ENCODE assay signal across 21 mouse cellular contexts in the genomic region with DNA sequence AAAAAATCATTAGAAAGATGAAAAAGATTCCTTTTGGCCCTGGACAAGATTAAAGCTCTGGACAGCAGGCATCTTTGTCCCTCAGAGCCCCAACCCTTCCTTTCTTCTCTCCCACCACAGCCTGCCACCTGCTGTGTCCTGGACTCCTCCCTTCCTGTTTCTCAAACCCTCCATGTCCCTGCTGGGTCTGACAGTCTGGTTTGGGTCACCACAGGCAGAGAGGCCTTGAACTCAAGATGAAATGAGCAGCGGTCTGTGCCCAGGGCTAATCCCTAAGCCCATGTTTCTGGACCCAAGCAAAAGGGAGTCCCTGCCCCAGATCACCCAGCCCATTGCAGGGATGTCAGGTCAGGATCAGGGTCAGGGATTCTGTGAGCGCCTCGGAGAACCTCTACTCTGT.
A peak's percentile ranks its signal among the peaks of the same experiment; 100 is the strongest.
DNase-seq lines count a peak whose midpoint lies in the region; ATAC-seq and TF ChIP-seq lines count a peak whose summit lies in the region.
"Had no signal": no experiment of that assay in that cellular context is flagged by ENCODE, and none has a peak within 500 bp of the region (broad histone marks: within the 10 kb centered on the region; RNA-seq: fewer than 3 reads in every experiment).

No protein-coding gene starts in this region.

- no peaks in the 10 kb centered on the region for H3K9me3 ChIP-seq in intestine, embryonic 14.5 days (ENCODE audit: control insufficient read depth, low read length)
- H3K9me3 ChIP-seq in intestine, postnatal 0 days (ENCODE audit: control insufficient read depth) = no peaks in the 10 kb centered on the region
- H3K9me3 ChIP-seq in neural tube, embryonic 15.5 days (replicated peaks) = no peaks in the 10 kb centered on the region
- H3K9me3 ChIP-seq: hindbrain, embryonic 15.5 days; stomach, embryonic 15.5 days had no signal

- no peaks in the 10 kb centered on the region for H3K27me3 ChIP-seq in intestine, embryonic 14.5 days (replicated peaks; ENCODE audit: control insufficient read depth, insufficient read depth, low read length)
- no peaks in the 10 kb centered on the region for H3K27me3 ChIP-seq in intestine, postnatal 0 days (replicated peaks; ENCODE audit: control insufficient read depth, insufficient read depth, low read length)
- H3K27me3 ChIP-seq in neural tube, embryonic 15.5 days (replicated peaks) = no peaks in the 10 kb centered on the region
- H3K27me3 ChIP-seq: hindbrain, embryonic 15.5 days; stomach, embryonic 15.5 days had no signal

- DNase-seq in gastrocnemius, postnatal 10 days = peak; percentile 4
- no peak for DNase-seq in gastrocnemius, postnatal 25 days
- peak; percentile 38 for DNase-seq in intestine, embryonic 14.5 days (ENCODE audit: low spot score)
- DNase-seq in neural tube, embryonic 10.5 days (ENCODE audit: extremely low spot score, low spot score) = peak; percentile 15
- DNase-seq in cerebellum, postnatal 10 days = no peak
- DNase-seq: adrenal gland, adult 2 months; cerebellum, adult 8-10 months; kidney, adult 2 months; kidney, postnatal 10 days; left cerebral cortex, postnatal 4 days; lung, adult 2 months; lung, postnatal 36 days; right cerebral cortex, postnatal 25 days had no signal

- H3K9ac ChIP-seq in intestine, embryonic 14.5 days (ENCODE audit: low read length) = no peak overlapping the region
- H3K9ac ChIP-seq in intestine, postnatal 0 days (ENCODE audit: low read depth, low read length) = no peak overlapping the region
- no peak overlapping the region for H3K9ac ChIP-seq in neural tube, embryonic 15.5 days (replicated peaks)
- H3K9ac ChIP-seq: hindbrain, embryonic 15.5 days; stomach, embryonic 15.5 days had no signal

- TF ChIP-seq CTCF in intestine, postnatal 0 days (IDR thresholded peaks at IDR 0.05; ENCODE audit: low read depth) = no peak
- TF ChIP-seq CTCF in cortical plate, adult 2 months (IDR thresholded peaks at IDR 0.05; ENCODE audit: extremely low read depth, insufficient read depth, low read length) = no peak

- H3K36me3 ChIP-seq in intestine, embryonic 14.5 days (ENCODE audit: control insufficient read depth, insufficient read depth, low read length) = no peaks in the 10 kb centered on the region
- no peaks in the 10 kb centered on the region for H3K36me3 ChIP-seq in intestine, postnatal 0 days (ENCODE audit: control insufficient read depth, insufficient read depth)
- H3K36me3 ChIP-seq in neural tube, embryonic 15.5 days = no peaks in the 10 kb centered on the region
- H3K36me3 ChIP-seq: hindbrain, embryonic 15.5 days; stomach, embryonic 15.5 days had no signal

- no peak overlapping the region for H3K27ac ChIP-seq in intestine, embryonic 14.5 days (ENCODE audit: low read depth)
- H3K27ac ChIP-seq in intestine, postnatal 0 days (ENCODE audit: low read depth, low read length) = no peak overlapping the region
- no peak overlapping the region for H3K27ac ChIP-seq in neural tube, embryonic 15.5 days (replicated peaks)
- H3K27ac ChIP-seq in cortical plate, adult 2 months (ENCODE audit: insufficient read depth, low read length) = 0 out of 2 replicates have a peak overlapping the region, but pooled peaks have one; percentile 5
- H3K27ac ChIP-seq: hindbrain, embryonic 15.5 days; stomach, embryonic 15.5 days had no signal

- no peak overlapping the region for H3K4me2 ChIP-seq in intestine, embryonic 14.5 days (ENCODE audit: low read length)
- H3K4me2 ChIP-seq in intestine, postnatal 0 days (replicated peaks; ENCODE audit: low read depth) = no peak overlapping the region
- no peak overlapping the region for H3K4me2 ChIP-seq in neural tube, embryonic 15.5 days
- H3K4me2 ChIP-seq: hindbrain, embryonic 15.5 days; liver, embryonic 11.5 days; stomach, embryonic 15.5 days had no signal

- no peak for ATAC-seq in intestine, embryonic 14.5 days (replicated peaks; ENCODE audit: low FRiP score, low TSS enrichment, low read depth)
- ATAC-seq in intestine, postnatal 0 days = no peak
- ATAC-seq in neural tube, embryonic 15.5 days (ENCODE audit: low FRiP score) = no peak
- ATAC-seq: forebrain, embryonic 14.5 days had no signal

- TF ChIP-seq POLR2A in cortical plate, adult 2 months (IDR thresholded peaks at IDR 0.05; ENCODE audit: extremely low read depth, insufficient read depth, low read length) = no peak

- H3K4me3 ChIP-seq in intestine, embryonic 14.5 days (ENCODE audit: low read depth, low read length) = no peak overlapping the region
- no peak overlapping the region for H3K4me3 ChIP-seq in intestine, postnatal 0 days (ENCODE audit: low read depth, low read length)
- H3K4me3 ChIP-seq in neural tube, embryonic 15.5 days (replicated peaks) = no peak overlapping the region
- H3K4me3 ChIP-seq in cortical plate, adult 2 months (ENCODE audit: insufficient read depth, low read length) = no peak overlapping the region
- H3K4me3 ChIP-seq: erythroblast, embryonic 14.5 days; hindbrain, embryonic 15.5 days; stomach, embryonic 15.5 days had no signal

- 61% methylated on average over 3 of the region's 3 CpGs for WGBS in intestine, embryonic 14.5 days
- 68% methylated on average over 3 of the region's 3 CpGs for WGBS in intestine, postnatal 0 days
- WGBS in neural tube, embryonic 15.5 days = 56% methylated on average over 3 of the region's 3 CpGs

- no peaks in the 10 kb centered on the region; the same call in 1 of the 2 replicates for H3K4me1 ChIP-seq in intestine, embryonic 14.5 days (replicated peaks; ENCODE audit: control insufficient read depth, insufficient read depth, low read length)
- no peaks in the 10 kb centered on the region for H3K4me1 ChIP-seq in intestine, postnatal 0 days (replicated peaks; ENCODE audit: control insufficient read depth, insufficient read depth, low read length)
- 0 out of 2 replicates have a peak, but pooled peaks cover 1% of the 10 kb centered on the region for H3K4me1 ChIP-seq in neural tube, embryonic 15.5 days
- no peaks in the 10 kb centered on the region for H3K4me1 ChIP-seq in cortical plate, adult 2 months (ENCODE audit: control insufficient read depth, insufficient read depth, low read length)
- H3K4me1 ChIP-seq: hindbrain, embryonic 15.5 days; stomach, embryonic 15.5 days had no signal

Comparison
In these comparisons a context has a peak if more than half of its experiments do, and no peak if none do; other contexts are left out.
1. DNase-seq: peak in gastrocnemius, postnatal 10 days (single experiment), intestine, embryonic 14.5 days (single experiment) and neural tube, embryonic 10.5 days (single experiment); none in gastrocnemius, postnatal 25 days (single experiment) and cerebellum, postnatal 10 days (0 of 2).